Mouse (Mus musculus) heart, adult 2 months (tissue): ENCODE data around the gene Gm20708.

Source experiments
- CTCF ChIP-seq: fragments of 200-600 bp; IDR thresholded peaks from 2 replicates; pipeline ENCODE4 v1.8.1; 2022; ENCODE audit warnings: antibody characterized with exemption, mild to moderate bottlenecking, moderate library complexity
- POLR2A ChIP-seq: fragments of 200-500 bp; IDR thresholded peaks from 2 replicates; pipeline ENCODE4 v1.6.1; 2011; ENCODE audit warnings: mild to moderate bottlenecking, low read depth, low read length, control low read depth; ENCODE audit not compliant: insufficient read depth

DNA sequence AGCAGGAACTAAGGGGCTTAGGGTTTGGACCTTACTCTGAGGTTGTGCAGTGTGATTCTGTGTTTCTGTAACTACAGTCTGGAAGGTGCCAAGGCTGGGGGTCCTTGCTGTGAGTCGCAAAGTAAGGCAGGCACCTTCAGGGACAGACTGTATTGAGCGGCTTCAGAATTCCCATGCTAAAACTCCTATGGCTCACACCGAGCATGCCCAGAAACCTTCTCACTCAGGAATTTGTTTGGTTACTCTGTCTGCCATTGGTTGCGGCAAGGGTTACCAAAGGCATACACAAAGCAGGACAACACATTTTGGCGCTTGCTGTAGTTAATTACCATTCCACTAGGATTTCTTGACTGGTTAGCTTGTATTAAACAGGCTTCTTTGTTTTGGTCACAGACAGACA, 16.7 kb downstream of the Gm20708 start:
- TF ChIP-seq POLR2A (no peak), CTCF (no peak)
